Mouse (Mus musculus) hindbrain, embryonic 11.5 days (tissue): ENCODE results near the gene Ntng2. TPM values are rescaled to one million over a fixed set of nuclear protein-coding genes. Genes with fewer than 3 reads are reported as not detected.

Experiments used
- ATAC-seq: fragments of 200-750 bp; cut with Nextera tagmentation; 2 replicates; pipeline ENCODE4 v1.8.0; 2017; ENCODE audit warnings: mild to moderate bottlenecking, moderate TSS enrichment, moderate library complexity; ENCODE audit not compliant: low FRiP score
- DNase-seq: peaks from one replicate; pipeline ENCODE4 v3.0.0-alpha.2; 2015; ENCODE audit warnings: low spot score
- H3K27ac ChIP-seq: fragments of 300-500 bp; sonication (generic); 2 replicates; pipeline ENCODE4 v1.5.1; 2014; ENCODE audit warnings: mild to moderate bottlenecking, low read depth, low read length
- H3K27me3 ChIP-seq: fragments of 300-500 bp; sonication (generic); 2 replicates; pipeline ENCODE4 v1.6.1; 2014; ENCODE audit warnings: mild to moderate bottlenecking, low read length, moderate library complexity, mixed read lengths; ENCODE audit not compliant: control insufficient read depth, insufficient read depth
- H3K36me3 ChIP-seq: fragments of 300-500 bp; sonication (generic); 2 replicates; pipeline ENCODE4 v1.6.1; 2014; ENCODE audit warnings: mild to moderate bottlenecking, low read length, moderate library complexity, mixed read lengths; ENCODE audit not compliant: control insufficient read depth, insufficient read depth
- H3K4me1 ChIP-seq: fragments of 300-500 bp; sonication (generic); replicated peaks from 2 replicates; pipeline ENCODE4 v1.6.1; 2014; ENCODE audit warnings: low read length, mixed read lengths; ENCODE audit not compliant: control insufficient read depth, insufficient read depth
- H3K4me2 ChIP-seq: fragments of 300-500 bp; sonication (generic); replicated peaks from 2 replicates; pipeline ENCODE4 v1.6.1; 2014; ENCODE audit warnings: mild to moderate bottlenecking, low read depth, low read length
- H3K4me3 ChIP-seq: fragments of 300-500 bp; sonication (generic); 2 replicates; pipeline ENCODE4 v1.5.1; 2014; ENCODE audit warnings: low read depth, low read length
- H3K9ac ChIP-seq: fragments of 300-500 bp; sonication (generic); 2 replicates; pipeline ENCODE4 v1.6.1; 2014; ENCODE audit warnings: low read depth, low read length
- H3K9me3 ChIP-seq: fragments of 300-500 bp; sonication (generic); 2 replicates; pipeline ENCODE4 v1.6.1; 2016; ENCODE audit warnings: low read length; ENCODE audit not compliant: control insufficient read depth
- WGBS: fragments of 180-500 bp; shearing (Covaris S2); extraction: QIAGEN DNeasy Blood & Tissue Kit; methylation state at CpG from one replicate; pipeline ENCODE4 v1.1.7; 2014; 5-methylcytosine and 5-hydroxymethylcytosine counted together
- polyA plus RNA-seq: library from polyadenylated mRNA; unstranded; fragments of >200 nt; fragmentation: Nextera tagmentation; extraction: Ambion mirVana; gene quantifications from 2 replicates; pipeline ENCODE4 v1.2.1, GENCODE M21; 2014

The Ntng2 gene
- polyA plus RNA-seq, 1 experiment from 2014 or later: 2.8 TPM

- Histone ChIP-seq H3K4me2 (no peak overlapping the region), H3K27me3 (peaks cover 10% of the 10 kb centered on the region), H3K9ac (no peak overlapping the region), H3K9me3 (no peaks in the 10 kb centered on the region), H3K27ac (no peak overlapping the region), H3K4me3 (no peak overlapping the region), H3K36me3 (no peaks in the 10 kb centered on the region), H3K4me1 (no peaks in the 10 kb centered on the region; the same call in 1 of the 2 replicates)
- DNase-seq: no peak
- 72% methylated on average over 10 of the region's 10 CpGs for WGBS
- ATAC-seq: no peak
These were observed 61.3 kb downstream of the Ntng2 start for GRCm38 (mm10) chr2:29191216-29192215.

GRCm38 (mm10) chr2:29190392-29190791 lies 62.4 kb downstream of the Ntng2 start:
- H3K27me3 ChIP-seq: peaks cover 4% of the 10 kb centered on the region
- no peaks in the 10 kb centered on the region for H3K9me3 ChIP-seq
- H3K4me3 ChIP-seq: no peak overlapping the region
- H3K36me3 ChIP-seq: no peaks in the 10 kb centered on the region
- DNase-seq: no peak
- WGBS: 92% methylated on average over 7 of the region's 7 CpGs
- H3K9ac ChIP-seq: no peak overlapping the region
- H3K27ac ChIP-seq: no peak overlapping the region
- ATAC-seq: no peak
- H3K4me1 ChIP-seq: no peaks in the 10 kb centered on the region; the same call in 1 of the 2 replicates
- H3K4me2 ChIP-seq: no peak overlapping the region

- ATAC-seq: no peak
- WGBS: 26% methylated on average over 6 of the region's 6 CpGs
- H3K36me3 ChIP-seq: no peaks in the 10 kb centered on the region
These were observed 66.6 kb downstream of the Ntng2 start for GRCm38 (mm10) chr2:29186209-29186608.

GRCm38 (mm10) chr2:29183266-29183924 lies 69.4 kb downstream of the Ntng2 start:
- no peak for ATAC-seq
- WGBS: 80% methylated on average over 6 of the region's 6 CpGs
- no peaks in the 10 kb centered on the region for H3K9me3 ChIP-seq
- no peak overlapping the region for H3K27ac ChIP-seq
- H3K36me3 ChIP-seq: no peaks in the 10 kb centered on the region; the same call in 1 of the 2 replicates
- H3K4me3 ChIP-seq: no peak overlapping the region
- no peak overlapping the region for H3K9ac ChIP-seq
- no peak overlapping the region for H3K4me2 ChIP-seq
- no peaks in the 10 kb centered on the region for H3K27me3 ChIP-seq
- H3K4me1 ChIP-seq: no peaks in the 10 kb centered on the region
- DNase-seq: no peak

More at GRCm38 (mm10) chr2:29186209-29186608, 66.6 kb downstream of the Ntng2 start:
- Histone ChIP-seq H3K9me3 (no peaks in the 10 kb centered on the region), H3K27me3 (no peaks in the 10 kb centered on the region), H3K4me1 (no peaks in the 10 kb centered on the region), H3K9ac (no peak overlapping the region), H3K27ac (no peak overlapping the region), H3K4me2 (no peak overlapping the region), H3K4me3 (no peak overlapping the region)
- DNase-seq: no peak

- ATAC-seq (no peak), DNase-seq (no peak)
- H3K4me1 ChIP-seq: no peaks in the 10 kb centered on the region
- no peak overlapping the region for H3K9ac ChIP-seq
- no peak overlapping the region for H3K27ac ChIP-seq
- 81% methylated on average over 2 of the region's 2 CpGs for WGBS
- H3K36me3 ChIP-seq: peaks cover 4% of the 10 kb centered on the region; the same call in 1 of the 2 replicates
- H3K27me3 ChIP-seq: no peaks in the 10 kb centered on the region
- no peaks in the 10 kb centered on the region for H3K9me3 ChIP-seq
- H3K4me2 ChIP-seq: no peak overlapping the region
- H3K4me3 ChIP-seq: no peak overlapping the region
These were observed 71.7 kb downstream of the Ntng2 start for GRCm38 (mm10) chr2:29181111-29181510.

- WGBS: 85% methylated on average over 4 of the region's 4 CpGs
- Histone ChIP-seq H3K4me2 (no peak overlapping the region), H3K27ac (no peak overlapping the region), H3K4me3 (no peak overlapping the region), H3K9me3 (no peaks in the 10 kb centered on the region), H3K27me3 (no peaks in the 10 kb centered on the region), H3K36me3 (peaks cover 4% of the 10 kb centered on the region; the same call in 1 of the 2 replicates), H3K9ac (no peak overlapping the region), H3K4me1 (no peaks in the 10 kb centered on the region)
- DNase-seq: no peak
- no peak for ATAC-seq
These were observed 73.0 kb downstream of the Ntng2 start for GRCm38 (mm10) chr2:29179810-29180209.

GRCm38 (mm10) chr2:29174887-29175286 lies 77.9 kb downstream of the Ntng2 start:
- DNase-seq (no peak), ATAC-seq (no peak)
- H3K4me1 ChIP-seq: no peaks in the 10 kb centered on the region
- H3K9me3 ChIP-seq: no peaks in the 10 kb centered on the region
- H3K36me3 ChIP-seq: peaks cover 7% of the 10 kb centered on the region; the same call in 1 of the 2 replicates
- no peak overlapping the region for H3K27ac ChIP-seq
- no peak overlapping the region for H3K4me2 ChIP-seq
- H3K4me3 ChIP-seq: no peak overlapping the region
- no peak overlapping the region for H3K9ac ChIP-seq
- 92% methylated on average over 3 of the region's 3 CpGs for WGBS
- H3K27me3 ChIP-seq: no peaks in the 10 kb centered on the region

- H3K4me3 ChIP-seq: no peak overlapping the region
- peaks cover 5% of the 10 kb centered on the region; the same call in 1 of the 2 replicates for H3K36me3 ChIP-seq
- DNase-seq: no peak
- no peaks in the 10 kb centered on the region for H3K9me3 ChIP-seq
- no peaks in the 10 kb centered on the region for H3K4me1 ChIP-seq
- H3K9ac ChIP-seq: no peak overlapping the region
- H3K27ac ChIP-seq: no peak overlapping the region
- H3K27me3 ChIP-seq: no peaks in the 10 kb centered on the region
- no peak overlapping the region for H3K4me2 ChIP-seq
- no peak for ATAC-seq
- WGBS: 94% methylated on average over 5 of the region's 5 CpGs
These were observed 84.7 kb downstream of the Ntng2 start for GRCm38 (mm10) chr2:29168067-29168466.
